Mouse (Mus musculus) cerebellum, postnatal 25 days (tissue): Measurements from ENCODE around the gene Ptprn2.

ENCODE experiments used
- DNase-seq, 2 experiments: peaks; one replicate each; pipeline ENCODE4 v3.0.0; 2021; ENCODE audit warnings: mixed read lengths in 2 of 2

Ptprn2 gene

GRCm38 (mm10) chr12:117273166-117273565 is 787.6 kb downstream of the Ptprn2 start:
- no peak for DNase-seq

- no peak for DNase-seq
Observed at GRCm38 (mm10) chr12:117274576-117274975, 789.1 kb downstream of the Ptprn2 start.

GRCm38 (mm10) chr12:117280790-117281189 is 795.3 kb downstream of the Ptprn2 start:
- DNase-seq, result no peak

- DNase-seq, result no peak
Observed at GRCm38 (mm10) chr12:117282659-117283058, 797.1 kb downstream of the Ptprn2 start.

GRCm38 (mm10) chr12:117287456-117287855 is 801.9 kb downstream of the Ptprn2 start:
- no peak for DNase-seq

- DNase-seq, result no peak
Observed at GRCm38 (mm10) chr12:117291943-117292342, 806.4 kb downstream of the Ptprn2 start.

GRCm38 (mm10) chr12:117296792-117297191 is 811.3 kb downstream of the Ptprn2 start:
- no peak for DNase-seq

GRCm38 (mm10) chr12:117299084-117299483 is 813.6 kb downstream of the Ptprn2 start:
- no peak for DNase-seq

GRCm38 (mm10) chr12:117304751-117305624 is 819.5 kb downstream of the Ptprn2 start:
- DNase-seq, result no peak

- DNase-seq, result no peak
Observed at GRCm38 (mm10) chr12:117305625-117306105, 820.1 kb downstream of the Ptprn2 start.

GRCm38 (mm10) chr12:117312079-117312478 is 826.6 kb downstream of the Ptprn2 start:
- no peak for DNase-seq

GRCm38 (mm10) chr12:117314987-117315386 is 829.5 kb downstream of the Ptprn2 start:
- no peak for DNase-seq

GRCm38 (mm10) chr12:117315661-117316060 is 830.1 kb downstream of the Ptprn2 start:
- DNase-seq, result no peak

GRCm38 (mm10) chr12:117318229-117318628 is 832.7 kb downstream of the Ptprn2 start:
- no peak for DNase-seq

GRCm38 (mm10) chr12:117323017-117323416 is 837.5 kb downstream of the Ptprn2 start:
- DNase-seq, result no peak
